ENCODE assay signal across 9 mouse cellular contexts in the genomic region with DNA sequence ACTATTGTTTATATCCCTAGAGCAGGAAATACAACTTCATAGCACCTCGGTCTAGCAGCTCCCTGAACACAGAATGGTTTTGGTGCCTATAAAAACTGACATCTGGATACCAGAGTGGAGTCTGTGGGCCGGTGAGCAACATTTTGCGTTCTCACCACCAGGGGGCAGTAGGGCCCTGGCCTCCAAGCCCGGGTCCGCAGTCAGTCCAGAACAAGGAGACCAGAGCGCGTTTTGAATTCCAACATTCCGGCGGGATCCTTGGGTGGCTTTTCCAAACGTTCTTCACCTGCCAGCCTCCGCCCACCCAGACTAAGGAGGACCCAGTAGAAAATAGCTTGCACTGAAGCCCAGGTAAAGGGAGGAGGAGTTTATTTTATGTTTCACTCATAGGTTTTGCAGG. TPM values are rescaled to one million over a fixed set of nuclear protein-coding genes. Genes with fewer than 3 reads are reported as not detected.
DNase-seq lines count a peak whose midpoint lies in the region; ATAC-seq and TF ChIP-seq lines count a peak whose summit lies in the region.
"Had no signal": no experiment of that assay in that cellular context is flagged by ENCODE, and none has a peak within 500 bp of the region (broad histone marks: within the 10 kb centered on the region; RNA-seq: fewer than 3 reads in every experiment).

No protein-coding gene starts in this region.

- peaks cover 3% of the 10 kb centered on the region for H3K27me3 ChIP-seq in C2C12 (ENCODE audit: control insufficient read depth, insufficient read depth, insufficient read length)
- peaks cover 50% of the 10 kb centered on the region for H3K27me3 ChIP-seq in heart, embryonic 13.5 days (replicated peaks)
- peaks cover 45% of the 10 kb centered on the region for H3K27me3 ChIP-seq in lung, embryonic 15.5 days

- H3K27ac ChIP-seq in bone marrow, adult 2 months (ENCODE audit: control insufficient read depth, insufficient read depth, low read depth, low read length, poor library complexity), result no peak overlapping the region
- H3K27ac ChIP-seq in heart, embryonic 13.5 days (replicated peaks), result no peak overlapping the region
- no peak overlapping the region for H3K27ac ChIP-seq in lung, embryonic 15.5 days
- H3K27ac ChIP-seq: embryonic facial prominence, embryonic 12.5 days had no signal

- TF ChIP-seq POLR2A in bone marrow, adult 2 months (IDR thresholded peaks at IDR 0.05; ENCODE audit: borderline replicate concordance, control insufficient read depth, low read depth, low read length), result no peak

- H3K36me3 ChIP-seq in C2C12 (ENCODE audit: control insufficient read depth, insufficient read depth), result no peaks in the 10 kb centered on the region
- no peaks in the 10 kb centered on the region for H3K36me3 ChIP-seq in heart, embryonic 13.5 days
- H3K36me3 ChIP-seq in lung, embryonic 15.5 days, result no peaks in the 10 kb centered on the region
- H3K36me3 ChIP-seq: embryonic facial prominence, embryonic 12.5 days had no signal

- no peak overlapping the region for H3ac ChIP-seq in C2C12 (ENCODE audit: control insufficient read depth, insufficient read length, low read depth)

- peak; percentile 94 to 95 for DNase-seq in kidney, postnatal 4 days
- DNase-seq in ovary, postnatal 10 days (ENCODE audit: low spot score), result peak; percentile 77
- DNase-seq in thymus, postnatal 10 days (ENCODE audit: low spot score in 2 of 2), result peak; percentile 57 to 84

- H3K4me1 ChIP-seq in bone marrow, adult 2 months (ENCODE audit: control insufficient read depth, insufficient read depth, low read length), result no peaks in the 10 kb centered on the region
- peaks cover 33% of the 10 kb centered on the region for H3K4me1 ChIP-seq in heart, embryonic 13.5 days
- H3K4me1 ChIP-seq in lung, embryonic 15.5 days, result peaks cover 35% of the 10 kb centered on the region

- no peaks in the 10 kb centered on the region for H3K79me2 ChIP-seq in C2C12 (ENCODE audit: control insufficient read depth, insufficient read depth)

- peak; percentile 78 for TF ChIP-seq CTCF in C2C12 (IDR thresholded peaks at IDR 0.05; ENCODE audit: control insufficient read depth, insufficient read depth, insufficient read length)
- TF ChIP-seq CTCF in bone marrow, adult 2 months (IDR thresholded peaks at IDR 0.05; ENCODE audit: control insufficient read depth, insufficient read depth, low read length), result peak; percentile 97

- WGBS in bone marrow, adult 2 months, result 1% methylated on average over 11 of the region's 11 CpGs
- WGBS in heart, embryonic 13.5 days, result 3% methylated on average over 11 of the region's 11 CpGs
- under 1% methylated on average over 11 of the region's 11 CpGs for WGBS in lung, embryonic 15.5 days

- H3K4me3 ChIP-seq in C2C12 (ENCODE audit: insufficient read depth, poor library complexity, severe bottlenecking), result no peak overlapping the region
- no peak overlapping the region for H3K4me3 ChIP-seq in bone marrow, adult 2 months (replicated peaks; ENCODE audit: control insufficient read depth, low read depth, low read length)
- no peak overlapping the region; the same call in 1 of the 2 replicates for H3K4me3 ChIP-seq in heart, embryonic 13.5 days
- peak overlapping the region; percentile 51; the same call in 1 of the 2 replicates for H3K4me3 ChIP-seq in lung, embryonic 15.5 days

- peak; percentile 81 for ATAC-seq in erythroblast, adult 5-6 weeks (replicated peaks; ENCODE audit: low FRiP score, poor library complexity, severe bottlenecking)
- no peak for ATAC-seq in heart, embryonic 13.5 days (ENCODE audit: extremely low read depth, insufficient number of reproducible peaks, low FRiP score, low TSS enrichment)
- 0 out of 2 replicates have a peak, but pooled peaks have one; percentile 5 for ATAC-seq in lung, embryonic 15.5 days (ENCODE audit: borderline replicate concordance, extremely low read depth, low FRiP score, low TSS enrichment)

- peak overlapping the region; percentile 38 for H3K4me2 ChIP-seq in heart, embryonic 13.5 days
- H3K4me2 ChIP-seq in lung, embryonic 15.5 days, result peak overlapping the region; percentile 99

- H3K79me3 ChIP-seq in C2C12 (ENCODE audit: low read depth), result no peaks in the 10 kb centered on the region

- no peaks in the 10 kb centered on the region for H3K9me3 ChIP-seq in heart, embryonic 13.5 days
- no peaks in the 10 kb centered on the region for H3K9me3 ChIP-seq in lung, embryonic 15.5 days
- H3K9me3 ChIP-seq: embryonic facial prominence, embryonic 12.5 days had no signal

- H3K9ac ChIP-seq in heart, embryonic 13.5 days, result no peak overlapping the region
- H3K9ac ChIP-seq in lung, embryonic 15.5 days, result no peak overlapping the region
- H3K9ac ChIP-seq: embryonic facial prominence, embryonic 12.5 days had no signal

TF ChIP-seq in C2C12, 6 proteins besides CTCF, POLR2A, EP300 and RAD21:
- no peak for TF ChIP-seq MAX (IDR thresholded peaks at IDR 0.05)
- TF ChIP-seq CEBPB (IDR thresholded peaks at IDR 0.05; ENCODE audit: low read depth), result no peak
- no peak for TF ChIP-seq MYOG (IDR thresholded peaks at IDR 0.05; ENCODE audit: control insufficient read depth, extremely low read depth, insufficient read length)
- TF ChIP-seq MYOD1 (IDR thresholded peaks at IDR 0.05; ENCODE audit: control insufficient read depth, insufficient read length, low read depth), result no peak
- TF ChIP-seq FOSL1 (IDR thresholded peaks at IDR 0.05; ENCODE audit: insufficient read depth, low read length, poor library complexity, severe bottlenecking), result no peak
- TF ChIP-seq USF1 (IDR thresholded peaks at IDR 0.05; ENCODE audit: low read depth), result no peak

RNA-seq across cellular contexts. Expression of a gene that starts 2.1 kb away (rescaled TPM):
- 1.5 TPM for polyA plus RNA-seq in C2C12 (2012; fragmentation: generic; extraction: Trizol)
- not detected in 2 replicates for polyA plus RNA-seq in bone marrow, adult 2 months (2011; ENCODE audit: insufficient read depth, insufficient read length, low replicate concordance, missing spikeins)
- not detected in 2 replicates for total RNA-seq in erythroblast, adult 5-6 weeks (2015; ENCODE audit: low replicate concordance)
- total RNA-seq in erythroblast, adult 5-6 weeks (2017; ENCODE audit: low replicate concordance), result not detected in 2 replicates
- polyA plus RNA-seq in heart, embryonic 13.5 days (2015; fragmentation: Nextera tagmentation; extraction: Ambion mirVana), result not detected in 2 replicates
- polyA plus RNA-seq in lung, embryonic 15.5 days (2015; fragmentation: Nextera tagmentation; extraction: Ambion mirVana), result 2.2 and 2.6 TPM in 2 replicates
- polyA plus RNA-seq: embryonic facial prominence, embryonic 12.5 days had no signal

RNA-seq across cellular contexts. Expression of a gene that starts 8.6 kb away (rescaled TPM):
- polyA plus RNA-seq in C2C12 (2012; fragmentation: generic; extraction: Trizol), result 0.12 TPM
- polyA plus RNA-seq in bone marrow, adult 2 months (2011; ENCODE audit: insufficient read depth, insufficient read length, low replicate concordance, missing spikeins), result 3.0 TPM in 1 of 2 replicates, not detected in the other
- total RNA-seq in erythroblast, adult 5-6 weeks (2015; ENCODE audit: low replicate concordance), result 1.3 TPM in 1 of 2 replicates, not detected in the other
- total RNA-seq in erythroblast, adult 5-6 weeks (2017; ENCODE audit: low replicate concordance), result 0.51 and 2.6 TPM in 2 replicates
- 0.50 and 0.53 TPM in 2 replicates for polyA plus RNA-seq in heart, embryonic 13.5 days (2015; fragmentation: Nextera tagmentation; extraction: Ambion mirVana)
- 0.93 and 0.98 TPM in 2 replicates for polyA plus RNA-seq in lung, embryonic 15.5 days (2015; fragmentation: Nextera tagmentation; extraction: Ambion mirVana)

RNA-seq across cellular contexts. Expression of a gene that starts 11.4 kb away (rescaled TPM):
- 3.5 TPM for polyA plus RNA-seq in C2C12 (2012; fragmentation: generic; extraction: Trizol)
- polyA plus RNA-seq in bone marrow, adult 2 months (2011; ENCODE audit: insufficient read depth, insufficient read length, low replicate concordance, missing spikeins), result 2.7 TPM in 1 of 2 replicates, not detected in the other
- total RNA-seq in erythroblast, adult 5-6 weeks (2015; ENCODE audit: low replicate concordance), result not detected in 2 replicates
- not detected in 2 replicates for total RNA-seq in erythroblast, adult 5-6 weeks (2017; ENCODE audit: low replicate concordance)
- 1.2 and 1.6 TPM in 2 replicates for polyA plus RNA-seq in heart, embryonic 13.5 days (2015; fragmentation: Nextera tagmentation; extraction: Ambion mirVana)
- 6.0 and 6.7 TPM in 2 replicates for polyA plus RNA-seq in lung, embryonic 15.5 days (2015; fragmentation: Nextera tagmentation; extraction: Ambion mirVana)

RNA-seq across cellular contexts. Expression of a gene that starts 12.4 kb away (rescaled TPM):
- 69.7 TPM for polyA plus RNA-seq in C2C12 (2012; fragmentation: generic; extraction: Trizol)
- 142 and 159 TPM in 2 replicates for polyA plus RNA-seq in bone marrow, adult 2 months (2011; ENCODE audit: insufficient read depth, insufficient read length, low replicate concordance, missing spikeins)
- total RNA-seq in erythroblast, adult 5-6 weeks (2015; ENCODE audit: low replicate concordance), result 14.8 and 33.2 TPM in 2 replicates
- 32.5 and 36.0 TPM in 2 replicates for total RNA-seq in erythroblast, adult 5-6 weeks (2017; ENCODE audit: low replicate concordance)
- polyA plus RNA-seq in heart, embryonic 13.5 days (2015; fragmentation: Nextera tagmentation; extraction: Ambion mirVana), result 4.8 and 5.7 TPM in 2 replicates
- 11.3 and 12.1 TPM in 2 replicates for polyA plus RNA-seq in lung, embryonic 15.5 days (2015; fragmentation: Nextera tagmentation; extraction: Ambion mirVana)

RNA-seq across cellular contexts. Expression of a gene that starts 32.5 kb away (rescaled TPM):
- polyA plus RNA-seq in C2C12 (2012; fragmentation: generic; extraction: Trizol), result 0.49 TPM
- polyA plus RNA-seq in bone marrow, adult 2 months (2011; ENCODE audit: insufficient read depth, insufficient read length, low replicate concordance, missing spikeins), result 2.4 and 7.7 TPM in 2 replicates
- total RNA-seq in erythroblast, adult 5-6 weeks (2015; ENCODE audit: low replicate concordance), result 0.63 and 0.96 TPM in 2 replicates
- total RNA-seq in erythroblast, adult 5-6 weeks (2017; ENCODE audit: low replicate concordance), result 0.17 TPM in 1 of 2 replicates, not detected in the other
- 4.6 and 5.4 TPM in 2 replicates for polyA plus RNA-seq in heart, embryonic 13.5 days (2015; fragmentation: Nextera tagmentation; extraction: Ambion mirVana)
- 1.4 and 2.2 TPM in 2 replicates for polyA plus RNA-seq in lung, embryonic 15.5 days (2015; fragmentation: Nextera tagmentation; extraction: Ambion mirVana)
